Mouse (Mus musculus) cerebellum, adult 9-10 months (tissue): Measurements from ENCODE around the gene Ccdc121.

ENCODE experiments used
- DNase-seq: peaks from one replicate; pipeline ENCODE4 v3.0.0; 2022

Gene Ccdc121

GRCm38 (mm10) chr1:181511307-181511706, at the start of gene Ccdc121:
Gene Ccdc121, minus strand, starts transcription at chr1:181511451.
- peak; percentile 3 for DNase-seq

GRCm38 (mm10) chr1:181560325-181560724, 49.1 kb upstream of the Ccdc121 start:
- DNase-seq, result no peak

GRCm38 (mm10) chr1:181559655-181560054, 48.4 kb upstream of the Ccdc121 start:
- no peak for DNase-seq

- no peak for DNase-seq
Observed at GRCm38 (mm10) chr1:181555475-181555874, 44.2 kb upstream of the Ccdc121 start.

GRCm38 (mm10) chr1:181552533-181553410, 41.5 kb upstream of the Ccdc121 start:
- DNase-seq, result peak; percentile 77

- DNase-seq, result no peak
Observed at GRCm38 (mm10) chr1:181550826-181551225, 39.6 kb upstream of the Ccdc121 start.

- no peak for DNase-seq
Observed at GRCm38 (mm10) chr1:181549987-181550386, 38.7 kb upstream of the Ccdc121 start.

- peak; percentile 82 for DNase-seq
Observed at GRCm38 (mm10) chr1:181545044-181545772, 34.0 kb upstream of the Ccdc121 start.

- no peak for DNase-seq
Observed at GRCm38 (mm10) chr1:181543711-181544383, 32.6 kb upstream of the Ccdc121 start.

GRCm38 (mm10) chr1:181539846-181540769, 28.9 kb upstream of the Ccdc121 start:
- no peak for DNase-seq

- no peak for DNase-seq
Observed at GRCm38 (mm10) chr1:181537627-181538525, 26.6 kb upstream of the Ccdc121 start.

GRCm38 (mm10) chr1:181535165-181535873, 24.1 kb upstream of the Ccdc121 start:
- DNase-seq, result no peak

- no peak for DNase-seq
Observed at GRCm38 (mm10) chr1:181529368-181529767, 18.1 kb upstream of the Ccdc121 start.

- DNase-seq, result no peak
Observed at GRCm38 (mm10) chr1:181525996-181526395, 14.7 kb upstream of the Ccdc121 start.

- DNase-seq, result no peak
Observed at GRCm38 (mm10) chr1:181523831-181524230, 12.6 kb upstream of the Ccdc121 start.

- no peak for DNase-seq
Observed at GRCm38 (mm10) chr1:181521401-181522091, 10.3 kb upstream of the Ccdc121 start.

- no peak for DNase-seq
Observed at GRCm38 (mm10) chr1:181519137-181519536, 7.9 kb upstream of the Ccdc121 start.

GRCm38 (mm10) chr1:181518046-181518445, 6.8 kb upstream of the Ccdc121 start:
- DNase-seq, result no peak

- DNase-seq, result no peak
Observed at GRCm38 (mm10) chr1:181512430-181513129, 1.3 kb upstream of the Ccdc121 start.
